Mouse (Mus musculus) E14TG2a.4 (cell line): ENCODE data around the gene Corin.

ENCODE experiments used
- H3K27me3 ChIP-seq: 2 replicates; pipeline ENCODE4 v1.6.1; 2014; ENCODE audit warnings: low read length, control low read depth; ENCODE audit not compliant: insufficient read depth
- H3K36me3 ChIP-seq: 2 replicates; pipeline ENCODE4 v1.6.1; 2014; ENCODE audit warnings: low read length, control low read depth; ENCODE audit not compliant: insufficient read depth
- H3K4me1 ChIP-seq: replicated peaks from 2 replicates; pipeline ENCODE4 v1.6.1; 2014; ENCODE audit warnings: low read depth, low read length, control low read depth
- H3K4me3 ChIP-seq: replicated peaks from 2 replicates; pipeline ENCODE4 v1.5.1; 2014; ENCODE audit warnings: mild to moderate bottlenecking, low read length
- H3K9me3 ChIP-seq: 2 replicates; pipeline ENCODE4 v1.6.1; 2014; ENCODE audit warnings: low read length, control low read depth
- CTCF ChIP-seq: conservative IDR thresholded peaks from 2 replicates; pipeline ENCODE4 v1.5.1; 2014; ENCODE audit warnings: low read length
- NANOG ChIP-seq: IDR thresholded peaks from 2 replicates; pipeline ENCODE4 v1.6.1; 2014; ENCODE audit warnings: borderline replicate concordance, low read length, mixed read lengths
- POU5F1 ChIP-seq: IDR thresholded peaks from 2 replicates; pipeline ENCODE4 v1.6.1; 2014; ENCODE audit warnings: low read length, borderline replicate concordance

The Corin gene

GRCm38 (mm10) chr5:72363838-72364237 lies 140.4 kb downstream of the Corin start:
- H3K36me3 ChIP-seq, result no peaks in the 10 kb centered on the region
- H3K27me3 ChIP-seq, result no peaks in the 10 kb centered on the region
- H3K4me1 ChIP-seq, result no peaks in the 10 kb centered on the region
- no peaks in the 10 kb centered on the region for H3K9me3 ChIP-seq
- no peak for TF ChIP-seq CTCF
- TF ChIP-seq POU5F1, result no peak
- TF ChIP-seq NANOG, result no peak
- H3K4me3 ChIP-seq, result no peak overlapping the region

DNA sequence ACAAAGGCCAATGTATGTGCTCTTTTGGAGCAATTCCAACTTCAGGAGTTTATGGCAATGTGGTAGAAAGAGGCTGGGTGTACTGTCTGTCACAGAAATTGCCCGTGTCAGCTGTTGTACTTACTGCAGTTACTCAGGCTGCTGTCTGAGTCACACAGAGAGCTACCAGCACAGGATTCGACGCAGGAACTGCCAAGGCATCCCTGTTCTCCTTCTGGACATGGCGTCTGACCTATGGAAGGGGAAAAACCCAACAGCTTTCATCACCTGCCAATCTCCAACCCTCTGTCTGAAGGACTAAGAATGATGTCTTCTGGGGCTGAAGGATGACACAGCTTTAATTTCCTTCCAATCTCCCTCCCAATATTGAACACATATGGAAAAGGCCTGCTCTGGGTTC lies 150.5 kb downstream of the Corin start:
- no peaks in the 10 kb centered on the region for H3K36me3 ChIP-seq
- no peaks in the 10 kb centered on the region for H3K27me3 ChIP-seq
- H3K4me1 ChIP-seq, result no peaks in the 10 kb centered on the region
- TF ChIP-seq NANOG, result no peak
- no peak for TF ChIP-seq POU5F1
- TF ChIP-seq CTCF, result no peak
- no peaks in the 10 kb centered on the region for H3K9me3 ChIP-seq
- no peak overlapping the region for H3K4me3 ChIP-seq

DNA sequence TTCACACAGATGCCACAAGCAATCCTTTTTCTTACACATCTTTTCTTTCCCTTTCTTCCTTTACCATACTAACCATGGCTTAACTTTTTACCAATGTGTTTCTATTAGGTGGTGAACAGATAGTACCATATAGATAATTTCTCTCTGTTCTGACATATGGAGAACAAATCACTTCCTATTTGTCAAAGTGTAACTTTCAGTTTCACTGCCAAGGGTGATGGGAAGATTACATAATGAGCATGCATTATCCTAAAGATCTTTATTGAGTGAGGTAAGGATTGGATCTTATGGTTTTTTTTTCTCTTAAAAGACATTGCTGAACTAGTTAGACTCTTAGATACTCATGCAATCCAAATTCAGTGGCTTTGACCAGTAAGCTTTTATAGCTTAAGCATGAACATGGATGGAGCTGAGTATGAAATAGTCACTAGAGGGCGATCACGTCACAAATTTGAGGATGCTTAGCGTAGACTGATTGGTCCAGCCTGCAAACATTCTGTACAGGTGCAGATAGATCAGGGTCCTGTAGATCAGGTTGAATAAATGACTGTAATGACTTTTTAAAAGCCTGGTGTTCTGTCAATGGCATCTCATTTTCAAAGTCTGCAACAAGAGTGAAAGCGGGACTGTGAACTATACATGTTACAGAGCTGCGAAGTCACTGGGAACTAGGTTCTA lies 154.1 kb downstream of the Corin start:
- Histone ChIP-seq H3K4me3 (no peak overlapping the region), H3K9me3 (no peaks in the 10 kb centered on the region), H3K4me1 (no peaks in the 10 kb centered on the region), H3K27me3 (no peaks in the 10 kb centered on the region), H3K36me3 (no peaks in the 10 kb centered on the region)
- TF ChIP-seq POU5F1 (no peak), CTCF (peak; percentile 48)

DNA sequence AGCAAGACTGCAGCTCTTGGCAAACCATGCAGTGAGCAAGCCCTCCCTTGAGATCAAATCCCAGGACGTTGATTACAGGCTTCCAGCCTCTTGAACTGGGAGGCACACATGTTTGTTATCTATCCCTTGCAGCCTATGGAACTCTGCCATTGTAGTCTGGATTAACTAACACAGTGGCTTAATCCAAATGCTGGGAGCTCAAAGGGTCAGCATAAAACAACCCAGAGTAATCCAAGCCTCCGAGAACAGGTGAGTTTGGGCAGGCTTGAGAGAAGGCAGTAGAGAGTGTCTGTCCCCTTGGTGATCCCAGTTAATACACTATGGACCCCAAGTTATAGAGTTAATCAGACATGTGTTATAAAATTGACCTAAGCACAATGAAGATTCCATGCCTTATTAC lies 155.7 kb downstream of the Corin start:
- H3K4me3 ChIP-seq, result no peak overlapping the region
- no peaks in the 10 kb centered on the region for H3K4me1 ChIP-seq
- no peaks in the 10 kb centered on the region for H3K36me3 ChIP-seq
- H3K27me3 ChIP-seq, result no peaks in the 10 kb centered on the region
- no peak for TF ChIP-seq POU5F1
- TF ChIP-seq CTCF, result no peak
- no peak for TF ChIP-seq NANOG
- H3K9me3 ChIP-seq, result no peaks in the 10 kb centered on the region

- no peaks in the 10 kb centered on the region for H3K9me3 ChIP-seq
- no peaks in the 10 kb centered on the region for H3K4me1 ChIP-seq
- no peaks in the 10 kb centered on the region for H3K36me3 ChIP-seq
- no peak overlapping the region for H3K4me3 ChIP-seq
- H3K27me3 ChIP-seq, result no peaks in the 10 kb centered on the region
- TF ChIP-seq POU5F1 (no peak), CTCF (no peak), NANOG (no peak)
Observed at GRCm38 (mm10) chr5:72335873-72336272, 168.4 kb downstream of the Corin start.

DNA sequence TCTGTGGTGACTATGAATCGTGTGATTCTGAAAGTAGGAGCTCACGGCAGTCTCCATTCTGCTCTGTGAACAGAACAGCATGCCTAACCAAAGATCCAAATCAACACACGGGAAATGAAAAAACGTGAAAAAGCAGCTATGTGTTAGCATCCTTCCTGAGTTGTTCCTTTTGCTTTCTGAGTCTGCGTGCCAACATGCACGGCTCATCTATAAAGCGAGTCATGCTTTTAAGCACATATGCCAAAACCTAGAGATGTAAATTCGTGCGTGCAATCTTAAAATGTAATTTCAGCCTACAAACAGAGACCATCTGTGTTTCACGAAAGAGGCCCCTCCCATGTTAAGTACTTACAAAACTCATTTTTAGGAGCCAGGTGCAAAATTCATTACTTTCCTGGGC lies 171.4 kb downstream of the Corin start:
- no peaks in the 10 kb centered on the region for H3K4me1 ChIP-seq
- TF ChIP-seq NANOG (no peak), POU5F1 (no peak), CTCF (no peak)

GRCm38 (mm10) chr5:72331217-72331616 lies 173.1 kb downstream of the Corin start:
- Histone ChIP-seq H3K4me3 (no peak overlapping the region), H3K27me3 (no peaks in the 10 kb centered on the region), H3K9me3 (no peaks in the 10 kb centered on the region), H3K36me3 (no peaks in the 10 kb centered on the region), H3K4me1 (no peaks in the 10 kb centered on the region)
- TF ChIP-seq CTCF (no peak), NANOG (no peak), POU5F1 (no peak)

More for the DNA sequence above, 171.4 kb downstream of the Corin start:
- Histone ChIP-seq H3K9me3 (no peaks in the 10 kb centered on the region), H3K4me3 (no peak overlapping the region), H3K36me3 (no peaks in the 10 kb centered on the region), H3K27me3 (no peaks in the 10 kb centered on the region)

DNA sequence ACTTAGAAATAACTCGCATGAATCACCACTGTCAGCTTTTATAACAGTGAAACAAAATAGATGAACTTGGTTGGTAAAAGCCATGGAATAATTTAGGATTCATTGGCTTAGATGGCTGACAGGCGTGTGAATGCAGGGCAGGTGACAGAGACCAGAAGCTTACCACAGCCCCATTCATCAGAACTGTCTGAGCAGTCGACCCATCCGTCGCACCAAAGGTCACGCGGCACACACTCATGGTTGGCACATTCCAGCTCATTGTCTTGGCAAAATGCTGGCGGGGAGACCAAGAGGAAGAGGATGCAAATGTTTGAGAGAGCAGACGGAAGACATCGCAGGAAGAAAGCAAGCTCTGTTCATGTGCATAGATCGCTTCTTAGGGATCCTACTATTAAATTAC lies 173.6 kb downstream of the Corin start:
- TF ChIP-seq CTCF (no peak), NANOG (no peak), POU5F1 (no peak)
- Histone ChIP-seq H3K4me1 (no peaks in the 10 kb centered on the region), H3K9me3 (no peaks in the 10 kb centered on the region), H3K4me3 (no peak overlapping the region), H3K27me3 (no peaks in the 10 kb centered on the region), H3K36me3 (no peaks in the 10 kb centered on the region)

DNA sequence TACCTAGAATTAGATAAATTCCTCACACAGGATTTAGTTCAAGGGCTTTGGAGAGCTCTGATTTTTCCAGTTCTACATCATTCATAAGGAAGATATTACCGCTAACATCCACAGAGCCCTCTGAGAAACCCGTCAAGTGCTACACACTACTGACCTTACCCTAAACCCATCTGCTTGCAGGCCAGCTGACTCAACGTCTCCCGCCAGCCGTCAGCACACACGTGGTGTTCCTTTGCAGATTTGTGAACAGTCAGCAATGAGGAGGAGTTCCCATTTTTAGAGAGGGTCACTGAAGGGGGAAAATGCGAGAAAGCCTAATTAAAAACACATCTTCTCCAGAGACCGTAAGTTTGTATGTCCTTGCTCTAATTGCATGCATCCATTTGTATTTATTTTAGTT lies 174.8 kb downstream of the Corin start:
- TF ChIP-seq NANOG, result no peak
- TF ChIP-seq CTCF, result no peak
- TF ChIP-seq POU5F1, result no peak
- no peaks in the 10 kb centered on the region for H3K4me1 ChIP-seq
- no peaks in the 10 kb centered on the region for H3K9me3 ChIP-seq
- no peaks in the 10 kb centered on the region for H3K36me3 ChIP-seq
- no peaks in the 10 kb centered on the region for H3K27me3 ChIP-seq
- no peak overlapping the region for H3K4me3 ChIP-seq
